Mouse (Mus musculus) neutrophil, adult 5-6 weeks (primary cell): Measurements from ENCODE around the gene Homer2. TPM values are rescaled to one million over a fixed set of nuclear protein-coding genes. Genes with fewer than 3 reads are reported as not detected.

Experiments
- ATAC-seq: fragments of 151-379, 151-347 bp; 2 replicates; pipeline ENCODE4 v1.8.0; 2017; ENCODE audit warnings: mild to moderate bottlenecking, moderate TSS enrichment; ENCODE audit not compliant: insufficient number of reproducible peaks, poor library complexity, low FRiP score, severe bottlenecking; ENCODE audit errors: extremely low read depth
- total RNA-seq: library from RNA; stranded (forward); fragments of 200-1000 nt; gene quantifications from 2 replicates; pipeline ENCODE4 v1.2.3, GENCODE M21; 2017

The Homer2 gene
- total RNA-seq, 1 experiment from 2014 or later = not detected

GRCm38 (mm10) chr7:81571108-81571940, 136.0 kb downstream of the Homer2 start, which contains the start of gene Whamm:
Gene Whamm, plus strand, starts transcription at chr7:81571266.
- ATAC-seq = peak; percentile 97

- no peak for ATAC-seq
Observed at GRCm38 (mm10) chr7:81570752-81571107, 136.6 kb downstream of the Homer2 start.

- no peak for ATAC-seq
Observed at GRCm38 (mm10) chr7:81570271-81570670, 137.1 kb downstream of the Homer2 start.

- no peak for ATAC-seq
Observed at GRCm38 (mm10) chr7:81569851-81570250, 137.5 kb downstream of the Homer2 start.

GRCm38 (mm10) chr7:81567396-81567795, 139.9 kb downstream of the Homer2 start:
- ATAC-seq = no peak

- ATAC-seq = no peak
Observed at GRCm38 (mm10) chr7:81566892-81567291, 140.4 kb downstream of the Homer2 start, which contains the start of gene Fsd2. Gene Fsd2, minus strand, starts transcription at chr7:81566944.

GRCm38 (mm10) chr7:81566332-81566731, 141.0 kb downstream of the Homer2 start:
- ATAC-seq = no peak

GRCm38 (mm10) chr7:81565381-81566055, 141.8 kb downstream of the Homer2 start:
- no peak for ATAC-seq

- ATAC-seq = no peak
Observed at GRCm38 (mm10) chr7:81564766-81565165, 142.6 kb downstream of the Homer2 start.

- no peak for ATAC-seq
Observed at GRCm38 (mm10) chr7:81563506-81564015, 143.8 kb downstream of the Homer2 start.

- ATAC-seq = no peak
Observed at GRCm38 (mm10) chr7:81561211-81561610, 146.1 kb downstream of the Homer2 start.

GRCm38 (mm10) chr7:81560101-81561049, 147.0 kb downstream of the Homer2 start:
- no peak for ATAC-seq

- ATAC-seq = no peak
Observed at GRCm38 (mm10) chr7:81559231-81559980, 147.9 kb downstream of the Homer2 start.

- no peak for ATAC-seq
Observed at GRCm38 (mm10) chr7:81557985-81558360, 149.4 kb downstream of the Homer2 start.

- no peak for ATAC-seq
Observed at GRCm38 (mm10) chr7:81557252-81557984, 149.9 kb downstream of the Homer2 start.

- ATAC-seq = no peak
Observed at GRCm38 (mm10) chr7:81556839-81557238, 150.5 kb downstream of the Homer2 start.

GRCm38 (mm10) chr7:81554369-81554768, 153.0 kb downstream of the Homer2 start:
- ATAC-seq = peak; percentile 48; the same call in 1 of the 2 replicates

- ATAC-seq = no peak
Observed at GRCm38 (mm10) chr7:81553589-81553988, 153.7 kb downstream of the Homer2 start.
